Mouse (Mus musculus): ENCODE measurements around the gene Srrm1. TPM values are rescaled to one million over a fixed set of nuclear protein-coding genes. Genes with fewer than 3 reads are reported as not detected.
A peak's percentile ranks its signal among the peaks of the same experiment; 100 is the strongest.

Gene Srrm1
- polyA plus RNA-seq, 1 experiment from 2014 or later: 275 TPM

DNA sequence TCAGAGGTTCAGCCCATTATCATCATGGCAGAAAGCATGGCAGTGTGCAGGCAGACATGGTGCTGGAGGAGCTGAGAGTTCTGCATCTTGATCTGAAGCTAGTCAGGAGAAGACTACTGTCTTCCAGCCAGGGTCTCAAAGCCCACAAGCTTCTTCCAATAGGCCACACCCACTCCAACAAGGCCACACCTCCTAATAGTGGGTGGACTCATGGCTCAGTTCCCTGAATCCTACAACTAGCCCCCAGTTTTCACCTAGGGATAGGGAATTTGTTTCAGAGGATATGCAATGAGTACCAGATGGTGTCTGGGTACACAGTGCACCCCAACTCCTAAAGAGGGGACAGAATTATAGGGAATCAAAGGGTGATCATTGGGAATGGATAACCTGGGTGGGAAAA lies 56.6 kb downstream of the Srrm1 start:
- Histone ChIP-seq H3K4me2 (no peak overlapping the region), H3K27ac (no peak overlapping the region), H3K9me3 (no peaks in the 10 kb centered on the region), H3K36me3 (replicated peaks) (no peaks in the 10 kb centered on the region), H3K4me3 (replicated peaks) (no peak overlapping the region), H3K9ac (no peak overlapping the region), H3K27me3 (no peaks in the 10 kb centered on the region), H3K4me1 (peaks cover 13% of the 10 kb centered on the region)
- no peak for ATAC-seq (ENCODE audit: low FRiP score)

DNA sequence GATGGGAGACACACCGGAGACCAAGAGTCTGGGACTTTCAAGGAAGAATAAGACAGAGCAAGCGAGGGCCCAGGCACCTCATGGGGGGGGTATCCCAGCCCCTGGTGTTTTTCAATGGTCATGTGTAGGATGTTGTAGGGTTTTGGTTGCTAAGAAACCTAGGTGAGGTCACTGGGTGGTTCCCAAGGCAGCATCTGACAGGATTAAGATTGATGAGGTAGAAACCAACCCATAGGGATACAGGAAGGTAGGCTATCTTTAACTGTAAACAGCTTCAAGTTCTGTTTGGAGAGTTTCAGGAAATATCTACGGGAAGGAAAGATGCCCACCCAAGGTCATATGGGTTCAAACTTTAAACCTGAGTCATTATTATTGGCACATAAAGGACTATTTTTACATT lies 59.3 kb downstream of the Srrm1 start:
- H3K36me3 ChIP-seq (replicated peaks): no peaks in the 10 kb centered on the region
- no peaks in the 10 kb centered on the region for H3K9me3 ChIP-seq
- peaks cover 13% of the 10 kb centered on the region for H3K4me1 ChIP-seq
- WGBS: 91% methylated on average over 3 of the region's 3 CpGs
- no peak overlapping the region for H3K27ac ChIP-seq
- no peak overlapping the region for H3K4me2 ChIP-seq
- no peak for ATAC-seq (ENCODE audit: low FRiP score)
- no peaks in the 10 kb centered on the region for H3K27me3 ChIP-seq
- no peak overlapping the region for H3K4me3 ChIP-seq (replicated peaks)
- H3K9ac ChIP-seq: no peak overlapping the region

- Histone ChIP-seq H3K27me3 (no peaks in the 10 kb centered on the region), H3K36me3 (replicated peaks) (no peaks in the 10 kb centered on the region), H3K4me1 (peaks cover 5% of the 10 kb centered on the region; the same call in 1 of the 2 replicates), H3K4me2 (peak overlapping the region; percentile 19; the same call in 1 of the 2 replicates), H3K4me3 (replicated peaks) (no peak overlapping the region), H3K9ac (no peak overlapping the region), H3K9me3 (no peaks in the 10 kb centered on the region), H3K27ac (no peak overlapping the region)
- 12% methylated on average over 12 of the region's 12 CpGs for WGBS
- ATAC-seq (ENCODE audit: low FRiP score): no peak
Observed at GRCm38 (mm10) chr4:135292477-135293089, 60.5 kb downstream of the Srrm1 start.

- Histone ChIP-seq H3K27me3 (0 out of 2 replicates have a peak, but pooled peaks cover under 1% of the 10 kb centered on the region), H3K36me3 (replicated peaks) (no peaks in the 10 kb centered on the region), H3K4me1 (peaks cover 8% of the 10 kb centered on the region; the same call in 1 of the 2 replicates), H3K4me2 (no peak overlapping the region), H3K9ac (no peak overlapping the region), H3K9me3 (no peaks in the 10 kb centered on the region), H3K27ac (no peak overlapping the region), H3K4me3 (replicated peaks) (no peak overlapping the region)
- 62% methylated on average over 6 of the region's 6 CpGs for WGBS
- ATAC-seq (ENCODE audit: low FRiP score): no peak
Observed at GRCm38 (mm10) chr4:135291841-135292240, 61.3 kb downstream of the Srrm1 start.

- no peak overlapping the region for H3K4me3 ChIP-seq (replicated peaks)
- WGBS: 91% methylated on average over 8 of the region's 8 CpGs
- no peak overlapping the region for H3K9ac ChIP-seq
- no peaks in the 10 kb centered on the region for H3K9me3 ChIP-seq
- H3K4me2 ChIP-seq: no peak overlapping the region
- no peak overlapping the region for H3K27ac ChIP-seq
- no peaks in the 10 kb centered on the region for H3K36me3 ChIP-seq (replicated peaks)
- H3K4me1 ChIP-seq: peaks cover 14% of the 10 kb centered on the region
- ATAC-seq (ENCODE audit: low FRiP score): no peak
- peaks cover 7% of the 10 kb centered on the region; the same call in 1 of the 2 replicates for H3K27me3 ChIP-seq
Observed at GRCm38 (mm10) chr4:135291199-135291598, 61.9 kb downstream of the Srrm1 start.

- peaks cover 8% of the 10 kb centered on the region; the same call in 1 of the 2 replicates for H3K27me3 ChIP-seq
- H3K36me3 ChIP-seq (replicated peaks): no peaks in the 10 kb centered on the region
- ATAC-seq (ENCODE audit: low FRiP score): no peak
- no peaks in the 10 kb centered on the region for H3K9me3 ChIP-seq
- peaks cover 15% of the 10 kb centered on the region for H3K4me1 ChIP-seq
- no peak overlapping the region for H3K4me3 ChIP-seq (replicated peaks)
- WGBS: 83% methylated on average over 3 of the region's 3 CpGs
- no peak overlapping the region for H3K27ac ChIP-seq
- no peak overlapping the region for H3K9ac ChIP-seq
- no peak overlapping the region for H3K4me2 ChIP-seq
Observed at GRCm38 (mm10) chr4:135287975-135288374, 65.1 kb downstream of the Srrm1 start.

GRCm38 (mm10) chr4:135286833-135287395 lies 66.2 kb downstream of the Srrm1 start:
- H3K9ac ChIP-seq: peak overlapping the region; percentile 33; the same call in 1 of the 2 replicates
- H3K4me3 ChIP-seq (replicated peaks): no peak overlapping the region
- H3K9me3 ChIP-seq: no peaks in the 10 kb centered on the region
- ATAC-seq (ENCODE audit: low FRiP score): no peak
- no peak overlapping the region for H3K27ac ChIP-seq
- H3K4me2 ChIP-seq: no peak overlapping the region
- WGBS: 15% methylated on average over 16 of the region's 16 CpGs
- H3K27me3 ChIP-seq: peaks cover 8% of the 10 kb centered on the region; the same call in 1 of the 2 replicates
- no peaks in the 10 kb centered on the region for H3K36me3 ChIP-seq (replicated peaks)
- H3K4me1 ChIP-seq: peaks cover 10% of the 10 kb centered on the region

DNA sequence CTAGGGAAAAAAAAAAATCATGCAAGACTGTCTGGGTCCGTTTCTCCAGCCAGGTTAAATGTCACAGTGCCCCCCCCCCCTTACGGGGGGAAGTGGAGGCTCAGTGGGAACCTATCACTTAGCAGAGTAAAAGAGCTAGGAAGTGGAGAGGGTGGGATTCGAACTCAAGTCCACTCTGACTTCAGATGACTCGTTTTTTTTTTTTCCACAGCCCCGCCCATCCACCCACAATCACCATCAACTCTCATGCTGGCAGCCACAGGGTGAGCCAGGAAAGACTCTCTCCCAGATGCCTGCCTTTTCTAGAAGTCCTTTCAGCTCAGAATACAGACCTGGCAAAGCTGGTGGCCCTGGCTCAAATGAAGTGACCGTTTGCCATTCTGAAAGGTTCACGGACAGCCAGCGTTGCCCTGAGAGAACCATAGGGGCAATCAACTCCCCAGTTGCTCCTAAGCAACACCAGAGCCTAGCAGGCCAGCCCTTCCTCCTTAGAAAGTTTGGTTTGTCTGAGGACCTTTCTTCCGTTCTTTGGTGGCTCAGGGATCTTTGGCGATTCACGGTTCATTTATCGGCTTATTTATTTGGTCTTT lies 67.0 kb downstream of the Srrm1 start:
- Histone ChIP-seq H3K36me3 (replicated peaks) (no peaks in the 10 kb centered on the region), H3K9ac (no peak overlapping the region), H3K27ac (no peak overlapping the region), H3K4me1 (peaks cover 10% of the 10 kb centered on the region), H3K27me3 (peaks cover 8% of the 10 kb centered on the region; the same call in 1 of the 2 replicates), H3K4me2 (no peak overlapping the region), H3K4me3 (replicated peaks) (no peak overlapping the region), H3K9me3 (no peaks in the 10 kb centered on the region)
- 65% methylated on average over 12 of the region's 12 CpGs for whole genome bisulfite sequencing
- ATAC-seq (ENCODE audit: low FRiP score): no peak

DNA sequence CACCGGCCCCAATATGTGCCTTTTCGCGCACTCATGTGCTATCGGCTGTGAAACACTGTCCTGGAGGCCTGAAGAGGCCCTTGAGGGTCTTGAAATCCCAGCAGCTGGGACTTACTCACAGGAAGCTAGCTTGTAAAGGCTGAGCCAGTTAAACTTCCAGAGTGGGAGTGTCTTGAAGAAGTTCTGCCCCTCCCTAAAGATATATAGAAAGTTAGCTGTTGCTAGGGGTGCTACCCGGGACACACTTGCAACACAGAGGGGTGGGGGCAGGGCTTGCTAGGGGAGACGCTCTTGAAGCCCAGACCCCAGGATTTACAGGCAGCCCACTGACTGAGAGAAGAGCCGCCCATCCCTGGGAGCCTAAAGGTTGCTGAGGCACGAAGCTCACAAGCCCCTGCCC lies 67.7 kb downstream of the Srrm1 start:
- Histone ChIP-seq H3K36me3 (replicated peaks) (no peaks in the 10 kb centered on the region), H3K27ac (no peak overlapping the region), H3K4me2 (no peak overlapping the region), H3K4me3 (replicated peaks) (no peak overlapping the region), H3K27me3 (peaks cover 8% of the 10 kb centered on the region; the same call in 1 of the 2 replicates), H3K9ac (no peak overlapping the region), H3K4me1 (peaks cover 10% of the 10 kb centered on the region), H3K9me3 (no peaks in the 10 kb centered on the region)
- WGBS: 54% methylated on average over 8 of the region's 8 CpGs
- no peak for ATAC-seq (ENCODE audit: low FRiP score)

- WGBS: 83% methylated on average over 7 of the region's 7 CpGs
- Histone ChIP-seq H3K4me3 (replicated peaks) (no peak overlapping the region), H3K27me3 (peaks cover 8% of the 10 kb centered on the region; the same call in 1 of the 2 replicates), H3K9ac (no peak overlapping the region), H3K27ac (no peak overlapping the region), H3K4me2 (no peak overlapping the region), H3K4me1 (peaks cover 10% of the 10 kb centered on the region), H3K36me3 (replicated peaks) (no peaks in the 10 kb centered on the region), H3K9me3 (no peaks in the 10 kb centered on the region)
- no peak for ATAC-seq (ENCODE audit: low FRiP score)
Observed at GRCm38 (mm10) chr4:135283875-135284274, 69.2 kb downstream of the Srrm1 start.

- Histone ChIP-seq H3K4me3 (replicated peaks) (no peak overlapping the region), H3K27me3 (peaks cover 8% of the 10 kb centered on the region; the same call in 1 of the 2 replicates), H3K27ac (no peak overlapping the region), H3K36me3 (replicated peaks) (no peaks in the 10 kb centered on the region), H3K9me3 (no peaks in the 10 kb centered on the region), H3K4me1 (peaks cover 10% of the 10 kb centered on the region), H3K9ac (no peak overlapping the region), H3K4me2 (no peak overlapping the region)
- whole genome bisulfite sequencing: 70% methylated on average over 4 of the region's 4 CpGs
- no peak for ATAC-seq (ENCODE audit: low FRiP score)
Observed at GRCm38 (mm10) chr4:135283417-135283816, 69.7 kb downstream of the Srrm1 start.

DNA sequence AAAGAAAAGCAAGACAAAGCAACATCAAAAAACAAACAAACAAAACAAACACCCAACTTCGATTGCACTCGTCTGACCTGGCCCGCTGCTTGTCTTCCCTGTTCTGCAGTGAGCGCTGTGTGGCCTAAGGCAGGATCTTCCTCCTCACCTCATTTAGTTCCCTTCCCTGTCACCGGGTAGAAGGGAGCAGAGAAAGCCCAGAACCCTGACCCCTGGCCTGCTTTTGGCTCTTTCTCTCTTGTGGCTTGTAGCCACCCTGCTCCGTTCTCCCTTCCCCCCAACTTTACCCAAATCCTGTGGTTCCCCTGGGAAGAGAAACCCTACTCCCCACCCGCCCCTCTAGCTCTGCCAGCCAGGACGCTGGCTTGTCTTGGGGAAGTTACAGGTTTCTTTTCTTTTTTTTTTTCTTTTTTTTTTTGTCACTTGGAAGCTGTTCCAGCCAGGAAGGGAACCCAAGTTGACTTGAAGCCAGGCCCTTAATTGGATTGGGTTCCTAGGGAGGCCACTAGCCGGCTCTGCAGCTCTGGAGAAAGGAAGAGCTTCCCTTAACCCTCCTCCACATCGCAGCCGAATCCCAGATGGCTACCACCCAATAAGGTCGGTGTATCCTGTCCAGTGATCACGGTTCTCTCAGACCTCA lies 70.3 kb downstream of the Srrm1 start:
- H3K36me3 ChIP-seq (replicated peaks): no peaks in the 10 kb centered on the region
- no peak overlapping the region for H3K4me2 ChIP-seq
- 68% methylated on average over 13 of the region's 13 CpGs for WGBS
- H3K4me1 ChIP-seq: peaks cover 10% of the 10 kb centered on the region
- no peak overlapping the region for H3K27ac ChIP-seq
- no peak for ATAC-seq (ENCODE audit: low FRiP score)
- H3K9ac ChIP-seq: no peak overlapping the region
- H3K4me3 ChIP-seq (replicated peaks): no peak overlapping the region
- no peaks in the 10 kb centered on the region for H3K9me3 ChIP-seq
- peaks cover 8% of the 10 kb centered on the region; the same call in 1 of the 2 replicates for H3K27me3 ChIP-seq
